Comparison of ENCODE assay signal across 8 mouse cellular contexts in genomic region chr14:34819121-34819918, GRCm38 (mm10). TPM values are rescaled to one million over a fixed set of nuclear protein-coding genes. Genes with fewer than 3 reads are reported as not detected.
DNase-seq lines count a peak whose midpoint lies in the region; ATAC-seq and TF ChIP-seq lines count a peak whose summit lies in the region.

No protein-coding gene starts in this region.

- no peak overlapping the region for H3K27ac ChIP-seq in lung, embryonic 16.5 days (ENCODE audit: low read length)
- H3K27ac ChIP-seq in hindbrain, embryonic 13.5 days: peak overlapping the region; percentile 87
- H3K27ac ChIP-seq in limb, embryonic 14.5 days (replicated peaks; ENCODE audit: low read depth, low read length): no peak overlapping the region

- DNase-seq in adrenal gland, adult 2 months: peak; percentile 7
- no peak for DNase-seq in adrenal gland, adult 8-10 months
- DNase-seq in lung, postnatal 14 days: no peak
- no peak for DNase-seq in limb, embryonic 14.5 days (ENCODE audit: low spot score)
- peak; percentile 68 for DNase-seq in retina, embryonic 14.5 days (ENCODE audit: low spot score)

- H3K4me3 ChIP-seq in lung, embryonic 16.5 days (ENCODE audit: low read length): peak overlapping the region; percentile 54
- peak overlapping the region; percentile 60 for H3K4me3 ChIP-seq in hindbrain, embryonic 13.5 days
- H3K4me3 ChIP-seq in limb, embryonic 14.5 days (replicated peaks; ENCODE audit: low read length): peak overlapping the region; percentile 53

- H3K9me3 ChIP-seq in lung, embryonic 16.5 days (ENCODE audit: control insufficient read depth, low read length): no peaks in the 10 kb centered on the region
- H3K9me3 ChIP-seq in hindbrain, embryonic 13.5 days: no peaks in the 10 kb centered on the region
- no peaks in the 10 kb centered on the region for H3K9me3 ChIP-seq in limb, embryonic 14.5 days (ENCODE audit: control insufficient read depth, low read length)

- peak; percentile 76 for ATAC-seq in lung, embryonic 16.5 days (ENCODE audit: low read depth)
- peak; percentile 85 for ATAC-seq in hindbrain, embryonic 13.5 days (ENCODE audit: low FRiP score)
- ATAC-seq in limb, embryonic 14.5 days (ENCODE audit: low FRiP score, low read depth): peak; percentile 77
- no peak for ATAC-seq in activated CD4-positive, CD25-positive, alpha-beta regulatory T cell, adult 4 months

- H3K27me3 ChIP-seq in lung, embryonic 16.5 days (ENCODE audit: control insufficient read depth, insufficient read depth, low read depth, low read length): peaks cover 86% of the 10 kb centered on the region
- peaks cover 81% of the 10 kb centered on the region for H3K27me3 ChIP-seq in hindbrain, embryonic 13.5 days
- H3K27me3 ChIP-seq in limb, embryonic 14.5 days (ENCODE audit: control insufficient read depth, insufficient read depth, low read length): peaks cover 83% of the 10 kb centered on the region

- TF ChIP-seq POLR2A in limb, embryonic 14.5 days (IDR thresholded peaks at IDR 0.05; ENCODE audit: borderline replicate concordance, extremely low read depth, insufficient read depth, insufficient read length): no peak

- no peaks in the 10 kb centered on the region for H3K36me3 ChIP-seq in lung, embryonic 16.5 days (ENCODE audit: control insufficient read depth, insufficient read depth, low read length)
- H3K36me3 ChIP-seq in hindbrain, embryonic 13.5 days: no peaks in the 10 kb centered on the region
- H3K36me3 ChIP-seq in limb, embryonic 14.5 days (ENCODE audit: control insufficient read depth, insufficient read depth, low read length): no peaks in the 10 kb centered on the region

- H3K4me2 ChIP-seq in lung, embryonic 16.5 days (ENCODE audit: low read depth, low read length): peak overlapping the region; percentile 84
- peak overlapping the region; percentile 83 for H3K4me2 ChIP-seq in hindbrain, embryonic 13.5 days
- peak overlapping the region; percentile 86 for H3K4me2 ChIP-seq in limb, embryonic 14.5 days (replicated peaks; ENCODE audit: low read depth, low read length, severe bottlenecking)

- peak overlapping the region; percentile 11; the same call in 1 of the 2 replicates for H3K9ac ChIP-seq in lung, embryonic 16.5 days (ENCODE audit: low read length)
- H3K9ac ChIP-seq in hindbrain, embryonic 13.5 days: peak overlapping the region; percentile 79
- H3K9ac ChIP-seq in limb, embryonic 14.5 days (ENCODE audit: low read depth, low read length, severe bottlenecking): peak overlapping the region; percentile 54

- under 1% methylated on average over 68 of the region's 85 CpGs for WGBS in lung, embryonic 16.5 days
- WGBS in hindbrain, embryonic 13.5 days: 1% methylated on average over 38 of the region's 85 CpGs
- WGBS in limb, embryonic 14.5 days: under 1% methylated on average over 51 of the region's 85 CpGs

- H3K4me1 ChIP-seq in lung, embryonic 16.5 days (replicated peaks; ENCODE audit: control insufficient read depth, insufficient read depth, low read length): peaks cover 9% of the 10 kb centered on the region; the same call in 1 of the 2 replicates
- H3K4me1 ChIP-seq in hindbrain, embryonic 13.5 days (replicated peaks): peaks cover 43% of the 10 kb centered on the region
- peaks cover 10% of the 10 kb centered on the region; the same call in 1 of the 2 replicates for H3K4me1 ChIP-seq in limb, embryonic 14.5 days (ENCODE audit: control insufficient read depth, insufficient read depth, low read length)

RNA-seq across cellular contexts. Expression of gene Grid1, which starts 0.6 kb away (rescaled TPM):
- total RNA-seq in adrenal gland, adult 2 months (2021): under 1 TPM; 0.62 to 0.63 TPM
- polyA plus RNA-seq in adrenal gland, adult 2 months (2012; rRNA removed): 0.12 and 0.18 TPM in 2 replicates
- 1 to 10 TPM; 1.3 to 1.7 (median 1.4) TPM for total RNA-seq in adrenal gland, adult 8-10 months (2022)
- polyA plus RNA-seq in lung, embryonic 16.5 days (2015; fragmentation: Nextera tagmentation; extraction: Ambion mirVana): 0.51 and 0.54 TPM in 2 replicates
- polyA plus RNA-seq in hindbrain, embryonic 13.5 days (2015; fragmentation: Nextera tagmentation; extraction: Ambion mirVana): 3.5 and 3.6 TPM in 2 replicates
- polyA plus RNA-seq in limb, embryonic 14.5 days (2012; rRNA removed): 2.0 and 2.2 TPM in 2 replicates
- 0.86 and 0.87 TPM in 2 replicates for polyA plus RNA-seq in limb, embryonic 14.5 days (2014; fragmentation: Nextera tagmentation; extraction: Ambion mirVana)
- polyA plus RNA-seq in activated CD4-positive, CD25-positive, alpha-beta regulatory T cell, adult 4 months (2017; shearing (Covaris generic)): not detected

Comparison
In these comparisons a context has a peak if more than half of its experiments do, and no peak if none do; other contexts are left out.
1. DNase-seq: peak in adrenal gland, adult 2 months (single experiment) and retina, embryonic 14.5 days (single experiment); none in adrenal gland, adult 8-10 months (single experiment), lung, postnatal 14 days (single experiment) and limb, embryonic 14.5 days (single experiment).
2. H3K9ac ChIP-seq: peak in every context shown above with its lines; median percentile 79 in hindbrain, embryonic 13.5 days; 54 in limb, embryonic 14.5 days; 11 in lung, embryonic 16.5 days.
3. Peak in every context shown above with its lines, with median percentiles within 50 percentile points of each other: H3K4me2 ChIP-seq and H3K4me3 ChIP-seq.